16 mouse cellular contexts compared by ENCODE assay signal in the genomic region with DNA sequence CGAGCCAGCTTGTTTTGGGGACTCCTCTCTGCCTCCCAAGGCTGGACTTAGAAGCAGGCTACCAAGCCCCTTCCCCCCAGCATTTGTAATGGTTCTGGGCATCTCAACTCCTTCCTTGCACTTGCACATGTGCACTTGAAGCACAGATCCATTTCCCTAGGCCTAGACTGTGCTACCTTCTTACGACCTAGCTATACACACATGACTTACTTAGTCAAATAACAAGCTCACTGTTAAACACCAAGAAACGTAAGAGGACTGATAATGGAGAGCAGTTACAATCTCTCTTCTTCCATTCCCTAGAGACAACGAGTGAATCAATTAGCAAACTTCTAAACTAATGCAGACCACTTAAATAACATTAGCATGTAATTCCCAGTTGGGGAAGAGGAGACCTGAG.
"Had no signal": no experiment of that assay in that cellular context is flagged by ENCODE, and none has a peak within 500 bp of the region (broad histone marks: within the 10 kb centered on the region; RNA-seq: fewer than 3 reads in every experiment).

No protein-coding gene starts in this region.

- H3K9ac ChIP-seq: liver, embryonic 13.5 days; neural tube, embryonic 12.5 days; stomach, embryonic 15.5 days had no signal

- ATAC-seq: intestine, postnatal 0 days had no signal

- H3K27ac ChIP-seq: kidney, postnatal 0 days; liver, embryonic 13.5 days; neural tube, embryonic 12.5 days; stomach, embryonic 15.5 days had no signal

- DNase-seq: kidney, adult 2 months; kidney, postnatal 25 days; liver, embryonic 13.5 days; lung, adult 2 months; lung, postnatal 14 days; lung, postnatal 4 days; midbrain, embryonic 14.5 days; retina, postnatal 1 day; right cerebral cortex, postnatal 25 days; spleen, adult 18-20 months; thymus, postnatal 25 days had no signal

- H3K4me3 ChIP-seq: liver, embryonic 13.5 days; neural tube, embryonic 12.5 days; stomach, embryonic 15.5 days had no signal

- H3K27me3 ChIP-seq: liver, embryonic 13.5 days; neural tube, embryonic 12.5 days; stomach, embryonic 15.5 days had no signal

- H3K4me1 ChIP-seq: liver, embryonic 13.5 days; stomach, embryonic 15.5 days had no signal

- H3K4me2 ChIP-seq: liver, embryonic 13.5 days; midbrain, embryonic 11.5 days; neural tube, embryonic 12.5 days; stomach, embryonic 15.5 days had no signal

- H3K9me3 ChIP-seq: liver, embryonic 13.5 days; neural tube, embryonic 12.5 days; stomach, embryonic 15.5 days had no signal

- H3K36me3 ChIP-seq: liver, embryonic 13.5 days; neural tube, embryonic 12.5 days; stomach, embryonic 15.5 days had no signal
